Mouse (Mus musculus) small intestine, adult 2 months (tissue): ENCODE measurements around the gene Naa35.

Experiments
- CTCF ChIP-seq: fragments of 200-500 bp; IDR thresholded peaks from 2 replicates; pipeline ENCODE4 v1.5.1; 2012; ENCODE audit warnings: low read depth, mild to moderate bottlenecking, control low read depth, inconsistent platforms, low read length, moderate library complexity, mixed read lengths; ENCODE audit not compliant: insufficient replicate concordance, insufficient read length; ENCODE audit errors: extremely low read depth
- POLR2A ChIP-seq: fragments of 200-500 bp; IDR thresholded peaks from 2 replicates; pipeline ENCODE4 v1.6.1; 2012; ENCODE audit warnings: low read depth, mild to moderate bottlenecking, control low read depth, inconsistent platforms, low read length, moderate library complexity

DNA sequence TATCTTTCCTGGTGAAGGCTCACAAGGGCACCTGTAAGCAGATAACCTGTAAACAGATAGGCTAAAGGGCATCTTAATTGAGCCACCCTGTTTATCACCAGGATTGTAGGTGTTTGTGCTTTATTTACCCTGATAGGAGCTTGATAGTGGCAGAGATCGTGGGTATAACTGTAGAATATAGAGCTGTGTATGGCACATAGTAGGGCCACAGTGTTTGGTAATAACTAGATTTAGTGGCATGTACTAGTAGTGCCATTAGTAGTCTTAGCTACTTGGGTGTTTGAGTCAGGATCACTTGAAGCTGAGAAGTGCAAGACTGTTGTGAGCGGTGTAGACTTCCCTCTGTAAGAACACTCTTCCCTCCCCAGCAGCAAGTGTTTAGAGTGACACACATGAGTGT lies 2.1 kb downstream of the Naa35 start:
- TF ChIP-seq POLR2A: no peak
- no peak for TF ChIP-seq CTCF
